Mouse (Mus musculus): ENCODE results near the gene Zfp580. TPM values are rescaled to one million over a fixed set of nuclear protein-coding genes. Genes with fewer than 3 reads are reported as not detected.

Gene Zfp580
- total RNA-seq, 4 experiments from 2014 or later = 22.8 to 28.6 (median 27.8) TPM

DNA sequence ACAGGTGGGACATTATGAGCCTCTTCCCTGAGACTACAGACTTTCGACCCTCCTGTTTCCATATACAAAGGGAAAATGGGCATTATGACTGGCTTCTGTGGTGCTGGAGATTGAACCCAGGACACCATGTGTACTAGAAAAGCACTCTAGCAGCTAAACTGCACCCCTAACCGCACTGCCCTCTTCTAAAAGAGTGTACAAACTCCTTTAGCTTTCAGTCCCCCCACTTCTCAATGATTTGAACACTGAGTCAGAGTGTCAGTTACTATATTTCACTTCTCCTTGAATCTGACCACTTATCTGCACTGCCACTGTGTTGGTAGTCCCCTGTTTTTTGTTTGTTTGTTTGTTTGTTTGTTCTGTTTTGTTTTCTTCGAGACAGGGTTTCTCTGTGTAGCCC, 17.5 kb upstream of the Zfp580 start, which contains the start of gene 4632433K11Rik:
TSS of gene 4632433K11Rik (plus strand) at position 301 of the 400 bp plus-strand sequence.
- DNase-seq (ENCODE audit: low spot score in 2 of 2) = no peak

DNA sequence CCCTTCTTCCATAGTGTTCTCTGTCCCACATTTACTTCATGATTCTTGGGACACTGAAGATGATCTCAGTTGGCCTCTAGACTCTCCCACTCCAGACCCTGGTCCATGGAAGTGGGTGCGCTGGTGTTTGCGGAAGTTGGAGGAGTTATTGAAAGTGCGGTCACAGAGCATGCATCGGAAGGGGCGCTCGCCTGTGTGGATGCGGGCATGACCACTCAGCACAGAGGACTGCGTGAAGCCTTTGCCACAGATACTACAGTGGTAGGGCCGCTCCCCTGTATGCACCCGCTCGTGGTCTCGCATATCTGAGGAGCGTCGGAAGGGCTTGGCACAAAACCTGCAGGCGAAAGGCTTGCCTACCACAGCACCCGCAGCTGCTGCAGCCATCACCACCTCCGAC, 15.7 kb upstream of the Zfp580 start:
- no peak for DNase-seq (ENCODE audit: low spot score in 2 of 2)

DNA sequence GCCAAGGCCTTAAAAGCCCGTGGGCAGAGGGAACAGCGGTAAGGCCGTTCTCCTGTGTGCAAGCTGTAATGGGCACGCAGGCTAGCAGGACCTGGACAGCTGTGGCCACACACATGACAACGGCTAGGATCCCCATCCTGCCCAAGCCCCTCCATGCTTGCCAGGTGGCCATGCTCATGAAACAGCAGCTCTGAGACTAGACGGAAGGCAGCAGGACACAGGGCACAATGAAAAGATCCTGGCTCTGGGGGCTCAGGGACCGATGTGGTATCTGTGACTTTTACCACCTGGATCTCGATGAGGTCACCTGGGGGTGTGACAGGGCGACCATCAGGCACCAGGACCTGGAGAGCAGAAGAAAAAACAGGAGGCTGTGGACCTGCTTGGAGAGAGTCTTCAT, 15.2 kb upstream of the Zfp580 start:
- DNase-seq (ENCODE audit: low spot score in 2 of 2) = no peak

DNA sequence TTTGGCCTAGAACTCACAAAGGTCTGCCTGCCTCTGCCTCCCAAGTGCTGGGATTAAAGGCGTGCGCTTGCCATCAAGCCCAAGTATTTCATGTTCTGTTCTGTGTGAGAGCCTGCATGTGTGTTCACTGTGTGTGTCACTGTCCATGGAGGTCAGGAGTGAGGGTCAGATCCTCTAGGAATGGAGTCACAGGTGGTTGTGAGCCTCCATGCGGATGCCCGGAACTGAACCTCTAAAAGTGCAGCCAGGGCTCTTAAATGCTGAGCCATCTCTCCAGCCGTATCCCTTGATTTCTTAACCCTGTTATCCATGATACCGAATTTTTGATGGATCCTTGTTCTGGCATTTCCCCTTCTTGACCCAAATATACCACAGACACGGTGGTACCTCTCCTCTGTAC, 14.3 kb upstream of the Zfp580 start:
- no peak for DNase-seq (ENCODE audit: low spot score in 2 of 2)

DNA sequence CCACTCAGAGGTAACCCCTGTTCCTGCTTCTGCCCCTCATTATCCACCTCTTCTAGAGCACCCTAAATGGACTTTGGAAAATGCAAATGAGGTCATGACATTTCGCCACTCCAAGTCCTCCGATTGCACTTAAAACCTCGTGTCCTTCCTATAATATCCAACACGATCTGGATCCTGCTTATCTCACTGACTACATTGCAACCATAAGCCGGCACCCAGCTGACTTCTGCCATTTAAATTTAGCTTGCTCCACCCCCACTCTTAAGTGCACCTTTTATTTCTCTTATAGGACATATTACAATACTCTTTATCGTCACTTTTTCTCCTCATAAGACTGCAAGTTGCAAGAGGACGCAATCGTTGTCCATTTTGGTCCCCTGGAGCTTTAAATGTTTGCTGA, 13.9 kb upstream of the Zfp580 start:
- no peak for DNase-seq (ENCODE audit: low spot score in 2 of 2)

DNA sequence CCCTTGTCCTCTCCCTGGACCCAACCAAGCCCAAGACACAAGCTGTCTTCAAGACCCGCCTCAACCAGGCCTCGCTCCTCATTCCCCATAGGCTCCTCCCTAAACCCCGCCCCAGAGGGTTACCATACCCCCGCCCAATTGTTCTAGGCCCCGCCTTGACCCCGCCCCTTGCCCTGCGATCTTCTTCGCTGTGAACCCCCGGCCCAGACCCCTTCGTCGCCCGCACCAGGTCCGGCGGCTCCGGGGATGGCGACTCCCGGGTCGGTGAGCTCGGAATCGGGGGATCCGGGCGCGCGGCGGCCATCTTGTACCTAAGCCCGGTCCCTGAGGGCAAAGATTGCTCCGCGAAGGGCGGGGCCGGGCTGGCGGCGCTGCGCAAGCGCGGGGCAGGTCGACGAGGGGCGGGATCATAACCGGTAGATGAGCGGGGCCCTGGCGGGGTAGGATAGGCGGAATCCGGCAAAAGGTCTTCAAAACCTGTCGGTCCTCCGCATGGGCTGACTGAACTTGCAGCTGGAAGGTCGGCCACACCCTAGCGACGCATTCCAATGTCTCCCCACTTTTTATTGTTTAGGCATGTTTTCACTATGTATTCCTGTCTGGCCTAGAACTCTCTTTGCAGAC, 13.1 kb upstream of the Zfp580 start, which contains the start of gene Zfp784:
TSS of gene Zfp784 (minus strand) at position 338 of the 624 bp plus-strand sequence.
- DNase-seq (ENCODE audit: low spot score in 2 of 2) = peak; percentile 84 to 92

DNA sequence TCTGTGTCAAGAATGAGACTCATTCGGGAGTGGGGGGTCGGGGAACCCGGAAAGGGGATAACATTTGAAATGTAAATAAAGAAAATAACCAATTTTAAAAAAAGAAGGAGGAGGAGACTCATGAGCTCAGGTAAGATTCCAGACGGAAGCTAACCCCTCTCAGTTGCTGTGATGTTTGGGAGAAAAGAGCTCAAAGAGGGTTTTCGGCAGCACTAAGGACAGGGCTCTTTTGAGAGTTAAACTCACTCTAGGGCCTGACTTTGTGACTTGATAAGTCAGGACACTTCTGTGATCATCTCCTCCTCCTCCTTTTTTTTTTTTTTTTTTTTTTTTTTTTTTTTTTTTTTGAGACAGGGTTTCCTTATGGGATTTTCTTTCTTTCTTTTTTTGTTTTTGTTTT, 12.4 kb upstream of the Zfp580 start:
- DNase-seq (ENCODE audit: low spot score in 2 of 2) = no peak

DNA sequence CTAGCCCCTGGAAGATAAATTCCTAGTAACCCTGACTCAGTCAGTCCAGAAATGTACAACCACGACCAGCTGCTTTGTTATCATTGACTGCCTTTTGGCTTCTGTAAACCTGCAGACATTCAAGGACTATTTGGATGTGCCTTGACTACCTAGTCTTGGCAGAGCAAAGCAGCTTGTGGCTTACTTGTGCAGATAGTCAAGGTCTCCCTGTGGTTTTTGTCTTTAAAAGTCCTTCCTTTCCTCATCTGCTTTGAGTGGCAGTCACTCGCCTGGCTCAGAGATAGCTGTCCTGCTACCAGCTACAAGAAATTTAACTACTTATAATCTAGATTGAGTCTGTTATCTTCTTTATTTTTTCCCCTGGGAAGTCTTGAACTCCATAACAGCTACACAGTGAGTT, 6.4 kb upstream of the Zfp580 start:
- DNase-seq (ENCODE audit: low spot score in 2 of 2) = no peak

DNA sequence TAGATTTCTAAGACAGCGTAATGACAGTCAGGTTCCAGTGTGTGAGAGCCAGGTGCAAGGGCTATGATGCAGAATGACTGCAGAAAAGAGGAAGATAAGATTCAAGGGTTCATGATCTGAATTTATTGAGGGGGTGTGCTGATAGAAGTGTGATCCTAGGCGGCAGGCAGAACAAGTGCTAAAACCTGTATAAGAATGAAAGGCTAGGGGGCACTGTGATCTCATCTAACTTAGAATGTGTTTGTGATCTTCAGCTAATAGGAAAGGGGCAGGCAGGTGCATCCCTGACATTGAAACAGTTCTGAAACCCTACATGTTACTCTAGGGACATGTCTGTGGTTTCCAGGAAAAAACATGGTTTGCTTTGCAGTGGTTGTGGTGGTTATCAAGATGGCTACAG, 5.2 kb upstream of the Zfp580 start:
- no peak for DNase-seq (ENCODE audit: low spot score in 2 of 2)

DNA sequence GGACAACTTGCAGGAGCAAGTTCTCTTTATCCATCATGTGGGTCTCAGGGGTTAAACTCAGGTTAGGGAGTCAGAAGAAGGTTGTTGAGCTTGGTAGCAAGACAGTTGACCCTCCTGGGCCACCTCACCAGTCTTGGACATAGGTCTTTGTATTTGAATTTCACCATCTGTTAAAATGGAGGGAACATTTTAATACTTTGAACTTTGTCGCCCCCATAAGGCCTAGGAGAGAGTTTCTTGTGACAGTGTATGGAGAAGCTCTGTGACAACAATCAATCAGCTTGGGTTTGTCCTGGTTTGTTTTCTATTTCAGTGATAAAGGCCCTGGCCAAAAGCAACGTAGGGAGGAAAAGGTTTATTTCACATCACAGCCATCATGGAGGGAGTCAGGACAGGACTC, 4.0 kb upstream of the Zfp580 start:
- DNase-seq (ENCODE audit: low spot score in 2 of 2) = no peak

DNA sequence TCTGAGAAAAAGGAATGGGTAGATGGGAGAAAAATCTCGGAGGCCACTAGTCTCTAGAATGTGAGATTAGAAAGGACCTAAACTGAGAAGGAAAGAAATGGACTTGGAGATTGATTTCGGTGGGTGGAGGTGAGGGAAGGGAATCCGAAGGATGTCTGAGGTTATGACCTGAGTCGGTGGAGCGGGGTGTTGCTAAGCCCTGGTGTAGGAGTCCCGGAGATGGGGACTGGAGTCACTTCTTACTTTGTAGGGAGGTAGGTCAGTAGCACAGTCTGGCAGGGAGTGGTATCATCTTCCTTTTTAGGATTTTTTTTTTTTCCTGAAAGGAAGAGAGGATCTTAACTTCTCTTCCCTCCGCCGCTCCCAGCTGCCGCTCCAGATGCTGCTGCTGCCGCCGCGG, 1.1 kb downstream of the Zfp580 start:
- no peak for DNase-seq (ENCODE audit: low spot score in 2 of 2)

DNA sequence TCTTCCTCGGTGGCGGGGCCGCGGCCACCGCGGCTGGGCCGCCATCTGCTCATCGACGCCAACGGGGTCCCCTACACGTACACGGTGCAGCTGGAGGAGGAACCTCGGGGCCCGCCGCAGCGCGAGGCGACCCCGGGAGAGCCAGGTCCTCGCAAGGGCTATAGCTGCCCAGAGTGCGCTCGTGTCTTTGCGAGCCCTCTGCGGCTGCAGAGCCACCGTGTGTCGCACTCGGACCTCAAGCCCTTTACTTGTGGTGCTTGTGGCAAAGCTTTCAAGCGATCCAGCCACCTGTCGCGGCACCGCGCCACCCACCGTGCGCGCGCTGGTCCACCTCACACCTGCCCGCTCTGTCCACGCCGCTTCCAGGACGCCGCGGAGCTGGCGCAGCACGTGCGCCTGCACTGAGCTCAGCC, 1.6 kb downstream of the Zfp580 start:
- DNase-seq (ENCODE audit: low spot score in 2 of 2) = no peak

DNA sequence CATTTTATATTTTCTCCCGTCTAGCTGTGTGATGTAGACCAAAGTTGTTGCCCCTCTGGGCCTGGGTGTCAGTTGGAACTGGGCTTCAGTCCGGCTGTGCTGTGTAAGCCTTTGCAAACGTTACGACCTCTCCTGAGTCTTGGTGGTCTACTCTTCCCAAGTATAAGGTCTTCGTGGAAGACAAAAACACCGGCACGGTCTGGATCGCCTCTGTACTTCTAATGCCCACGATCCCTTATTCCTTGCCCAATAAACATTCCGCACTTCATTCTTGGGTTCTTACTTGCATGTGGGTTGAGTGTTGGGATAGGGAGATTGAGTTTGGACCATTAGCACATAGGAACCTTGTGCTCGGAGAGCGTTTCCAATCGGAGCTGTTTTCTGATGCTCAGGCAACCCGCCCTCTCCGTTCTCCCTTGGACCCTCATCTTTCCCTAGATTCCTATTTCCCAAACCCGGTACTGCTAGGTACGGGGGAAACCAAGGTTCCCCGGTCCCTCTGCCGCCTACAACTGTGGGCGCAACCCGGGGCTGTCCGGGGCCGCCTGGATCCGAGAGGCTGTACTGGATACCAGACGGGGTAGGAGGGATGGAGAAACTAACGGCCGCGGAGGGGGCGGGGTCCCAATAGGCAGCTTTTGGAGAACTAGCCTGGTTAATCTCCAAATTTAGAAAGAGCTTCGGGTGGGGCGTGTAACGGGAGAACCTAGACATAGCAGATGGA, 2.3 kb downstream of the Zfp580 start:
- DNase-seq (ENCODE audit: low spot score in 2 of 2) = peak in 1 of 2 experiments; percentile 55

DNA sequence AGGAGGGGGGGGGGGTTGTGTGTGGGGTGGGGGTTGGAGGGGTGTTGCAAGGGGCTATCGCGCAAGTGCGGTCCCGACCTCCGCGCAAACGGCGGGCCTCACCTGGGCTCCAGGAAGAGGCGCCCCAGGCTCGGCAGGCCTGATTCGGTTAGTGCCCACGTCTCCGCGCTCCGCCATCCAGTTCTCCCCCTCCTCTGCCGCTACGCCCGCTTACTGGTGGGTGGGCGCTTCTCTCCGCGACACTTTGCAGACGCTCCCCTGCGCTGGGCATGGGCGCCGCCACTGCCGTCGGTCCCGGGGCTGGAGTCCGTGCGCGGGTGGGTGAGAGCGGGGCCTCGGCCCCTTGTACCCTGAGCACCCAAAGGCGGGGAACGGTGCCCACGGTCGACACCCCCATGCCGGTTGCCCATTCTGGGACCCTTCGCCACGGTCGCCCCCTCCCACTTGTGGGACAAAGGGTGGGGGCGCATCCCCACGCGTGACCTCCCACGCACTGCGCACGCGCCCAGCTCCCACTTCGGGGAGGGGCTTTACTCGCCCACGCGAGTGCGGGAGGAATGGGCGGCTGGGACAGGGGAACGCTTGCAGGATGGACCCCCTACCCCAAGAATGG, 5.4 kb downstream of the Zfp580 start:
- DNase-seq (ENCODE audit: low spot score in 2 of 2) = peak in 1 of 2 experiments; percentile 49

DNA sequence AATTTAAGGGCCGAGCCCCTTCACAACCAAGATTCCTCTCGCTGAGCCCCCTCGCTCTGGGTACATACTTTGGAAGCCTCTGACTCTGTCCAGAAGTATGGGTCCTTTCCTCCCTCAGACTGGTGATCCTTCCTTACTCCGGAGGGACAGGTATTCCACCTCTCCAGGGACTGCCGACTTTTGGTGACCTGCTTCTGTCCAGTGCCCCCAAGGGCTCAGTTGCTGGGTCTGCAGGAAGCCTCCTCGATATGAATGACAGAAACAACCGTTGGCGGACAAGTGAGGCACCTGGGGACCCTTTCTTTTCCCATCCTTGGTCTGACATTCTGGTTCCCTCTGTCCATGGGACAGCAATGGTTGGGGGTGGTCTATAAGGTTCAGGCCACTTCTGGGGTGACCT, 6.0 kb downstream of the Zfp580 start:
- DNase-seq (ENCODE audit: low spot score in 2 of 2) = no peak

DNA sequence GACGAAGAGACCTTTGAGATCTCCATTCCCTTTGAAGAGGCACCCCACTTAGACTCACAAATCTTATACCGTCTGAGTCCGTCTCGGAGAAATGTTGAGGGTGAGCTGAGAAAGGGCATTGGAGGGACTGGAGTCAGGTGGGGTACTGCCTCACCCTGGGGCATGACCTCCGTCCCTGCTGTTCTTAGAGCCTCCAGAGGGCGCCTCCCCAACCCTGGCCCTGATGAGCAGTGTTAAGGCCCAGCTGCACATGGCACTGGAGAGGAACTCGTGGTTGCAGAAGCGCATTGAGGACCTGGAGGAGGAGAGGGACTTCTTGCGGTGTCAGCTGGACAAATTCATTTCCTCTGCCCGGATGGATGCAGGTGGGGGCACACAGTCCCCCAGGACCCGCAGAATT, 6.5 kb downstream of the Zfp580 start:
- DNase-seq (ENCODE audit: low spot score in 2 of 2) = no peak

DNA sequence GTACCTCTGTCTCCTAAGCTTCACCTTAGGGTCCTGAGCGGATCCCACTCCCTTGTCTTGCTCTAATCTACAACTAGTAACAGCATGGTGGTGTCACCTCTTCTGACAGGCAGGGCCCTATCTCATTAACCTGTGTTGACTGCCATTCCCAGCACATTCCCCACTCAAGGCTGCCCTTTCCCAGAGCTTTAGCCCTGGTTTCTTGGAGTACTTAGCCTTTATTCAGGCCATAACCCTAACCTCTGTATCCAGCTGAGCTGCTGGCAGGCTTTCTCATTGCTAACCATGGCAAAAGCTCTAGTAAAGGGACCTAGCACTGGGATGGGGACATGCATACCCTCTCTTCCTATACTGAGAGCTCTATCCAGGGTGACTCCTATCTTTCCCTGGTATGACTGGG, 7.3 kb downstream of the Zfp580 start:
- no peak for DNase-seq (ENCODE audit: low spot score in 2 of 2)

DNA sequence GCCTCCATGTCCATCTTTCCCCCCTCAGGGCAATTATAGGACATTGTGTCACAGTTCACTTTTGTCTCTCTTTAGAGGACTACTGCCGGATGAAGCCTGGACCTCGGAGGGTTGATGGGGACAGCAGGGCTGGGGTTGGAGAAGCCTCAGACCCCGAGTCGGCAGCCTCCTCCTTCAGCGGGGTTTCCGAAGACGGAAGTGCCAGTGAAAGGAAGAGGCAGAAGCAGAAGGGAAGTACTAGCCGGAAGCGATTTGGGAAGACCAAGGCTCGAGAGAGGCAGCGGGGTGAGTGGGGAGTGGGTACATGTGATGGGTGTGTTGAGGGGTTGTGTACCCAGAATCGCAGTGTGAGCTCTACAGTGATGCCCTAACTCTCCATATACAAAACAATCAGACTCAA, 8.1 kb downstream of the Zfp580 start:
- no peak for DNase-seq (ENCODE audit: low spot score in 2 of 2)

DNA sequence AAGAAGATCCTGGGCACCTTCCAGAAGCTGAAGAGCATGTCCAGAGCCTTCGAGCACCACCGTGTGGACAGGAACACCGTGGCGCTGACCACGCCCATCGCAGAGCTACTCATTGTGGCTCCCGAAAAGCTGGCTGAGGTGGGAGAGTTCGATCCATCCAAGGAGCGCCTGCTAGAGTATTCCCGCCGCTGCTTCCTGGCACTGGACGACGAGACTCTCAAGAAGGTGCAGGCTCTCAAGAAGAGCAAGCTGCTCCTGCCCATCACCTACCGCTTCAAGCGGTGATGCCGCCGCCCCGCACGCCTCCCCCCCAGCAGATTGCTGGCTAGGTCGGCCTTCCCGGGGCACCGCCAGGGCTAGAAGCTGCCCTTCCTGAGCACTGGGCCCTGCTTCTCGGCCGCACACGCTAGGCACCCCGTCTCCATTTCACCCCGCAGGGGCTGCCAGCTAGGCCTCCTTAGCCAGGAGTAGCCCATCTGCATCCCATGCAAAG, 8.9 kb downstream of the Zfp580 start:
- peak in 1 of 2 experiments; percentile 76 for DNase-seq (ENCODE audit: low spot score in 2 of 2)

DNA sequence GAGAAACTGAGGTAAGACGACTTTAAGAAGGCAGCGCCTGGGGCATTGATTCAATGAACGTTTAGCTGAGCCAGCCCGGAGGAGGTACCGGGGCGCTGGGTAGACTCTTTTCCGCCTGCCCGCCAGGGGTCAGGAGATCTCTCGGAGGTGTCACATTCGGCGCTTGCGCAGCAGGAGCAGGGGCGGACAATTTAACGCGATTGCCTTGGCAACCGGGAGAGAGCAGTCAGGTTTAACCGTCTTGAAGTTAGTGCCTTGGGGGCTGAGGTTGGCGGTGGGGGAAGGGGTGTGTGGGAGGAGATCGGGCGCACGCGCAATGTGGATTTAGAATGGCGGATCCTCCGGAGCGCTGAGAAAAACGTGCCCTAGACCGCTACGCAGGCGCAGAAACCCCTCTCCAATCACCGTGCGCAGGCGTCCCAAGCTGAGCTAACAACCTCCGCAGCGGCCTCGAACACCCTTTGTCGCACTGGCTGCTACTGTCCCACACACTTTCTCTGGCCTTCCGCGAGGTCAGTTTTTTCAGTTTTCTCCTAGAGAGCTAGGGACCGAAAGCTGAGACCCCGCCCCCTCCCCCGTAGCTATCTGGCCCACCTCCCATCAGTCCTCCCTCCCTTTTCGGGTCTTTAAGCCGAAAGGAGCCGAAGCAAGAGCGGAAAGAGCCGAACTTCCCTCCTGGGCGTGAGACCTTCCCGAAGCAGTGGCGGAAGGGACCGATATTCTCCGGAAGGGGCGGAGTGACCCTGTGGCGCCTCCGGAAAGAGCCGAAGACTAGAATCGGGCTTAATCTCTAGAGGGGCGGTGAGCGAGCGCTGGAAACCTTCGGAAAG, 9.8 kb downstream of the Zfp580 start:
- DNase-seq (ENCODE audit: low spot score in 2 of 2) = peak; percentile 98 to 99

DNA sequence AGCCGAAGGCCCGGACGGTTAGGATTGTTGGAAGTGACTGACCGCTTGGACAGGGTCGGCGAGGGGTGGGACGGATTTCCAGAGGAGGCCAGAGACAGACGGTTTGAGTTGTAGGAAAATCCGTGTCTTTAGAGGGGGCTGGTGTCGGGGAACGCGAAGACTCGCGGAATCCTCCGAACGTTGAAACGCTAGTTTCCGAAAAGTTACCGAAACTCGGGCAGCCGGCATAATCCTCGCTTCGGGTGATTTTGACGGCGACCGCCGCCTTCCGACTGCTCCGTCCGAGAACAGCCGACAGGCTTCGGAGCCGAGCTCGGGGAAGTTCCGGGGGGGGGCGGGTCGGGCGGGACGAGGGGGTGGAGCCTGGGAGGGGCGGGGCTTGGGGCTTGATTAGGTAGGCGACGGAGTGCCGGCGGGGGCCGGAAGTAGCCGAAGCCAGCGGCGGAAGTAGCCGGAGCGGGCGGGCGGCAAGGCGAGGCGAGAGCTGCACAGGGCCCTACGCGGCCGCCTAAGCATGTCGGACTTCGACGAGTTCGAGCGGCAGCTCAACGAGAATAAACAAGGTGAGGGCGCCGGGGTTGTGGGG, 10.5 kb downstream of the Zfp580 start, which contains the start of gene U2af2:
TSS of gene U2af2 (plus strand) at position 370 of the 586 bp plus-strand sequence.
- DNase-seq (ENCODE audit: low spot score in 2 of 2) = peak; percentile 88 to 91
